Mouse (Mus musculus): ENCODE data around the gene Usp44. TPM values are rescaled to one million over a fixed set of nuclear protein-coding genes. Genes with fewer than 3 reads are reported as not detected.

The Usp44 gene
- polyA plus RNA-seq, 1 experiment from 2014 or later = 0.12 TPM

- DNase-seq (ENCODE audit: low spot score) = no peak
- Histone ChIP-seq H3K27ac (ENCODE audit: low read length) (no peak overlapping the region), H3K9ac (replicated peaks; ENCODE audit: low read depth) (peak overlapping the region; percentile 89), H3K4me1 (ENCODE audit: insufficient read depth, low read depth, low read length) (peaks cover 3% of the 10 kb centered on the region; the same call in 1 of the 2 replicates), H3K27me3 (replicated peaks; ENCODE audit: insufficient read depth, low read length) (no peaks in the 10 kb centered on the region), H3K4me2 (replicated peaks; ENCODE audit: low read depth, low read length) (peak overlapping the region; percentile 83), H3K9me3 (ENCODE audit: low read length) (no peaks in the 10 kb centered on the region), H3K36me3 (ENCODE audit: insufficient read depth, low read length) (0 out of 2 replicates have a peak, but pooled peaks cover under 1% of the 10 kb centered on the region), H3K4me3 (ENCODE audit: low read depth, low read length) (peak overlapping the region; percentile 85)
- peak; percentile 10; the same call in 1 of the 2 replicates for ATAC-seq
- 2% methylated on average over 22 of the region's 22 CpGs for WGBS
- TF ChIP-seq CTCF (IDR thresholded peaks at IDR 0.05) (no peak), EP300 (IDR thresholded peaks at IDR 0.05) (no peak)
Observed at GRCm38 (mm10) chr10:93889976-93890375, 58.6 kb downstream of the Usp44 start.

GRCm38 (mm10) chr10:93890565-93890964 lies 59.2 kb downstream of the Usp44 start:
- TF ChIP-seq CTCF (IDR thresholded peaks at IDR 0.05) (no peak), EP300 (IDR thresholded peaks at IDR 0.05) (no peak)
- no peak overlapping the region for H3K4me3 ChIP-seq (ENCODE audit: low read depth, low read length)
- ATAC-seq = no peak
- WGBS = 78% methylated on average over 4 of the region's 4 CpGs
- H3K4me1 ChIP-seq (ENCODE audit: insufficient read depth, low read depth, low read length) = peaks cover 3% of the 10 kb centered on the region; the same call in 1 of the 2 replicates
- DNase-seq (ENCODE audit: low spot score) = no peak
- no peak overlapping the region for H3K27ac ChIP-seq (ENCODE audit: low read length)
- no peaks in the 10 kb centered on the region for H3K9me3 ChIP-seq (ENCODE audit: low read length)
- no peaks in the 10 kb centered on the region for H3K36me3 ChIP-seq (ENCODE audit: insufficient read depth, low read length)
- no peak overlapping the region for H3K9ac ChIP-seq (replicated peaks; ENCODE audit: low read depth)
- no peaks in the 10 kb centered on the region for H3K27me3 ChIP-seq (replicated peaks; ENCODE audit: insufficient read depth, low read length)
- H3K4me2 ChIP-seq (replicated peaks; ENCODE audit: low read depth, low read length) = no peak overlapping the region; the same call in 1 of the 2 replicates

- H3K9ac ChIP-seq (replicated peaks; ENCODE audit: low read depth) = no peak overlapping the region
- no peak for ATAC-seq
- H3K9me3 ChIP-seq (ENCODE audit: low read length) = no peaks in the 10 kb centered on the region
- H3K4me1 ChIP-seq (ENCODE audit: insufficient read depth, low read depth, low read length) = peaks cover 3% of the 10 kb centered on the region; the same call in 1 of the 2 replicates
- no peak overlapping the region for H3K27ac ChIP-seq (ENCODE audit: low read length)
- no peaks in the 10 kb centered on the region for H3K36me3 ChIP-seq (ENCODE audit: insufficient read depth, low read length)
- no peak overlapping the region for H3K4me3 ChIP-seq (ENCODE audit: low read depth, low read length)
- no peak for DNase-seq (ENCODE audit: low spot score)
- TF ChIP-seq CTCF (IDR thresholded peaks at IDR 0.05) (no peak), EP300 (IDR thresholded peaks at IDR 0.05) (no peak)
- no peak overlapping the region for H3K4me2 ChIP-seq (replicated peaks; ENCODE audit: low read depth, low read length)
- no peaks in the 10 kb centered on the region for H3K27me3 ChIP-seq (replicated peaks; ENCODE audit: insufficient read depth, low read length)
- 86% methylated on average over 1 of the region's 1 CpGs for WGBS
Observed at GRCm38 (mm10) chr10:93891031-93891430, 59.7 kb downstream of the Usp44 start.

- Histone ChIP-seq H3K27ac (ENCODE audit: low read length) (no peak overlapping the region), H3K27me3 (replicated peaks; ENCODE audit: insufficient read depth, low read length) (no peaks in the 10 kb centered on the region), H3K9ac (replicated peaks; ENCODE audit: low read depth) (no peak overlapping the region), H3K4me2 (replicated peaks; ENCODE audit: low read depth, low read length) (no peak overlapping the region), H3K36me3 (ENCODE audit: insufficient read depth, low read length) (no peaks in the 10 kb centered on the region), H3K4me3 (ENCODE audit: low read depth, low read length) (no peak overlapping the region), H3K4me1 (ENCODE audit: insufficient read depth, low read depth, low read length) (peaks cover 3% of the 10 kb centered on the region; the same call in 1 of the 2 replicates), H3K9me3 (ENCODE audit: low read length) (no peaks in the 10 kb centered on the region)
- TF ChIP-seq EP300 (IDR thresholded peaks at IDR 0.05) (no peak), CTCF (IDR thresholded peaks at IDR 0.05) (no peak)
- DNase-seq (ENCODE audit: low spot score) (no peak), ATAC-seq (no peak)
- WGBS = 94% methylated on average over 4 of the region's 4 CpGs
Observed at GRCm38 (mm10) chr10:93892551-93892950, 61.2 kb downstream of the Usp44 start.

- no peak for DNase-seq (ENCODE audit: low spot score)
- no peaks in the 10 kb centered on the region for H3K9me3 ChIP-seq (ENCODE audit: low read length)
- ATAC-seq = no peak
- TF ChIP-seq CTCF (IDR thresholded peaks at IDR 0.05) (0 out of 2 replicates have a peak, but pooled peaks have one; percentile 5), EP300 (IDR thresholded peaks at IDR 0.05) (no peak)
- WGBS = 61% methylated on average over 7 of the region's 7 CpGs
- H3K9ac ChIP-seq (replicated peaks; ENCODE audit: low read depth) = no peak within 1 kb of the TSS
- no peaks in the 10 kb centered on the region for H3K4me1 ChIP-seq (ENCODE audit: insufficient read depth, low read depth, low read length)
- no peaks in the 10 kb centered on the region for H3K36me3 ChIP-seq (ENCODE audit: insufficient read depth, low read length)
- H3K27ac ChIP-seq (ENCODE audit: low read length) = no peak within 1 kb of the TSS
- no peak within 1 kb of the TSS for H3K4me2 ChIP-seq (replicated peaks; ENCODE audit: low read depth, low read length)
- no peak within 1 kb of the TSS for H3K4me3 ChIP-seq (ENCODE audit: low read depth, low read length)
- H3K27me3 ChIP-seq (replicated peaks; ENCODE audit: insufficient read depth, low read length) = no peaks in the 10 kb centered on the region
Observed at GRCm38 (mm10) chr10:93897043-93897646, 65.8 kb downstream of the Usp44 start, which contains the start of gene Metap2. TSS of gene Metap2 (minus strand) at chr10:93897093.

GRCm38 (mm10) chr10:93899303-93899702 lies 67.9 kb downstream of the Usp44 start:
- Histone ChIP-seq H3K4me3 (ENCODE audit: low read depth, low read length) (no peak overlapping the region), H3K9me3 (ENCODE audit: low read length) (no peaks in the 10 kb centered on the region), H3K4me1 (ENCODE audit: insufficient read depth, low read depth, low read length) (no peaks in the 10 kb centered on the region), H3K27me3 (replicated peaks; ENCODE audit: insufficient read depth, low read length) (no peaks in the 10 kb centered on the region), H3K27ac (ENCODE audit: low read length) (no peak overlapping the region), H3K36me3 (ENCODE audit: insufficient read depth, low read length) (no peaks in the 10 kb centered on the region), H3K9ac (replicated peaks; ENCODE audit: low read depth) (no peak overlapping the region), H3K4me2 (replicated peaks; ENCODE audit: low read depth, low read length) (no peak overlapping the region)
- TF ChIP-seq EP300 (IDR thresholded peaks at IDR 0.05) = no peak
- no peak for TF ChIP-seq CTCF (IDR thresholded peaks at IDR 0.05)
- DNase-seq (ENCODE audit: low spot score) (no peak), ATAC-seq (no peak)
- 36% methylated on average over 2 of the region's 2 CpGs for WGBS

All from lung, postnatal 0 days (tissue).